Mouse (Mus musculus) megakaryocyte progenitor cell, adult 5-6 weeks (primary cell): Measurements from ENCODE around the gene Gm15737. TPM values are rescaled to one million over a fixed set of nuclear protein-coding genes. Genes with fewer than 3 reads are reported as not detected.

Experiments
- total RNA-seq, 2 experiments: library from RNA; stranded (forward) in 1 of 2; stranded (reverse) in 1 of 2; fragments of 157-497, 149-512 nt in 1 of 2; fragments of 200-1000 nt in 1 of 2; gene quantifications; 2 replicates each; pipeline versions ENCODE4 v1.2.3 to v1.2.4; 2015 to 2017

Gm15737 gene
- total RNA-seq, 2 experiments from 2014 or later = not detected

Other genes with a start within 250 kb of the Gm15737 start
- gene Prickle2, start 163.2 kb upstream of the Gm15737 start, total RNA-seq (2015) = not detected in 2 replicates
- 0.04 TPM in 1 of 2 replicates, not detected in the other for gene Prickle2, start 163.2 kb upstream of the Gm15737 start, total RNA-seq (2017)
- not detected in 2 replicates for gene A730049H05Rik, start 52.9 kb upstream of the Gm15737 start, total RNA-seq (2015)
- gene A730049H05Rik, start 52.9 kb upstream of the Gm15737 start, total RNA-seq (2017) = not detected in 2 replicates
- gene Adamts9, start 74.1 kb downstream of the Gm15737 start, total RNA-seq (2015) = not detected in 2 replicates
- not detected in 2 replicates for gene Adamts9, start 74.1 kb downstream of the Gm15737 start, total RNA-seq (2017)